Comparison of ENCODE assay signal across 8 mouse cellular contexts in the genomic region with DNA sequence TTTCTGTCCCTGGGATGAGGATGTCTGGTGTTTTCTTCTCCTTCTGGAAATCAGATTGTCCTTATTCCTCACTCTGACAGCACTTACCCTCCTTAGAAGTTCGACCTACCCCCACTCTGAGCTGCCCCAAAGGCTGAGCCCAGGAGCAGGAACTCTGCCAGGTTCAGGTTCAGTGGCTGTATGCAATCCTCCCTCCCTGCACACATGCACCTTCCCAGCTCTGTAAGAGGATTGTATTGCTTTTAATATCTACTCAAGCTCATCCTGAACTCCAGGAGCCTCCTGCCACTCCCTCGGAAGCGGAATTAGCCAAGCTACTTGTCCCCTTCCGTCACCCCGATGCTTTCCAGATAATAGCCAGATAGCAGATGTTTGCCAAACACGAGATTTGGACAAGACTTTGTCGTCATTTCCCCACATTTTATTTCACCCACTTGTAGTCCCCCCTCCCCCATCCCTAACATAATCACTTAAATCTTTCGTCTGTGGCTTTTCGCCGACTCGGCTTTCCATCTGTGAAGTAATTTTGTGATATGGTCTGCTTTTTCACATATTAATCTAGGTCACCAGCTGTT. TPM values are rescaled to one million over a fixed set of nuclear protein-coding genes. Genes with fewer than 3 reads are reported as not detected.
A peak's percentile ranks its signal among the peaks of the same experiment; 100 is the strongest.
DNase-seq lines count a peak whose midpoint lies in the region; ATAC-seq and TF ChIP-seq lines count a peak whose summit lies in the region.

No protein-coding gene starts in this region.

- H3K36me3 ChIP-seq in embryonic facial prominence, embryonic 13.5 days: no peaks in the 10 kb centered on the region
- H3K36me3 ChIP-seq in embryonic facial prominence, embryonic 10.5 days (replicated peaks): no peaks in the 10 kb centered on the region
- H3K36me3 ChIP-seq in G1E (replicated peaks): no peaks in the 10 kb centered on the region
- H3K36me3 ChIP-seq in hindbrain, embryonic 10.5 days: no peaks in the 10 kb centered on the region
- no peaks in the 10 kb centered on the region for H3K36me3 ChIP-seq in lung, postnatal 0 days (ENCODE audit: insufficient read depth, low read length)

- no peaks in the 10 kb centered on the region for H3K9me3 ChIP-seq in embryonic facial prominence, embryonic 13.5 days
- H3K9me3 ChIP-seq in embryonic facial prominence, embryonic 10.5 days: no peaks in the 10 kb centered on the region
- H3K9me3 ChIP-seq in G1E (replicated peaks): no peaks in the 10 kb centered on the region; the same call in 1 of the 2 replicates
- H3K9me3 ChIP-seq in hindbrain, embryonic 10.5 days: no peaks in the 10 kb centered on the region
- H3K9me3 ChIP-seq in lung, postnatal 0 days (ENCODE audit: low read length): no peaks in the 10 kb centered on the region

- no peak for ATAC-seq in embryonic facial prominence, embryonic 13.5 days (ENCODE audit: insufficient number of reproducible peaks, insufficient read depth, low FRiP score, low TSS enrichment, low read depth)
- no peak; the same call in 1 of the 2 replicates for ATAC-seq in G1E (ENCODE audit: extremely low read depth, insufficient number of reproducible peaks, low FRiP score, poor library complexity, severe bottlenecking)
- no peak for ATAC-seq in lung, postnatal 0 days
- no peak for ATAC-seq in inflammation-experienced regulatory T-cells, adult 6 months

- H3K4me1 ChIP-seq in embryonic facial prominence, embryonic 13.5 days: peaks cover 11% of the 10 kb centered on the region
- peaks cover 24% of the 10 kb centered on the region for H3K4me1 ChIP-seq in embryonic facial prominence, embryonic 10.5 days
- peaks cover 31% of the 10 kb centered on the region for H3K4me1 ChIP-seq in G1E (ENCODE audit: insufficient read depth, low read depth, low read length)
- peaks cover 20% of the 10 kb centered on the region for H3K4me1 ChIP-seq in hindbrain, embryonic 10.5 days (replicated peaks)
- no peaks in the 10 kb centered on the region for H3K4me1 ChIP-seq in lung, postnatal 0 days (ENCODE audit: insufficient read depth, low read depth, low read length)

- DNase-seq in embryonic facial prominence, embryonic 10.5 days (ENCODE audit: low spot score): no peak
- DNase-seq in G1E (ENCODE audit: low spot score) (peak; percentile 7), adipocyte (ENCODE audit: low spot score) (no peak)
- DNase-seq in hindbrain, embryonic 10.5 days (ENCODE audit: low spot score): no peak
- DNase-seq in lung, postnatal 0 days (ENCODE audit: low spot score): peak; percentile 33
- DNase-seq in spleen, adult 12 weeks (ENCODE audit: low spot score): no peak

- H3K9ac ChIP-seq in embryonic facial prominence, embryonic 13.5 days: no peak overlapping the region
- no peak overlapping the region for H3K9ac ChIP-seq in lung, postnatal 0 days (replicated peaks; ENCODE audit: low read depth)

- H3K27ac ChIP-seq in embryonic facial prominence, embryonic 13.5 days: no peak overlapping the region
- no peak overlapping the region for H3K27ac ChIP-seq in embryonic facial prominence, embryonic 10.5 days (replicated peaks)
- no peak overlapping the region for H3K27ac ChIP-seq in hindbrain, embryonic 10.5 days
- H3K27ac ChIP-seq in lung, postnatal 0 days (ENCODE audit: low read length): no peak overlapping the region

- no peak overlapping the region for H3K4me3 ChIP-seq in embryonic facial prominence, embryonic 13.5 days
- H3K4me3 ChIP-seq in embryonic facial prominence, embryonic 10.5 days: no peak overlapping the region
- H3K4me3 ChIP-seq in G1E (ENCODE audit: low read depth, low read length): no peak overlapping the region; the same call in 1 of the 2 replicates
- peak overlapping the region; percentile 82; the same call in 1 of the 2 replicates for H3K4me3 ChIP-seq in hindbrain, embryonic 10.5 days
- H3K4me3 ChIP-seq in lung, postnatal 0 days (ENCODE audit: low read depth, low read length): no peak overlapping the region

- no peak for TF ChIP-seq CTCF in G1E (IDR thresholded peaks at IDR 0.05; ENCODE audit: low read depth, low read length)
- TF ChIP-seq CTCF in lung, postnatal 0 days (IDR thresholded peaks at IDR 0.05): no peak

- no peak for TF ChIP-seq EP300 in lung, postnatal 0 days (IDR thresholded peaks at IDR 0.05)

- 45% methylated on average over 11 of the region's 11 CpGs for WGBS in embryonic facial prominence, embryonic 13.5 days
- WGBS in embryonic facial prominence, embryonic 10.5 days: 68% methylated on average over 11 of the region's 11 CpGs
- 75% methylated on average over 11 of the region's 11 CpGs for WGBS in hindbrain, embryonic 10.5 days
- WGBS in lung, postnatal 0 days: 22% methylated on average over 11 of the region's 11 CpGs

- peak overlapping the region; percentile 97; the same call in 1 of the 2 replicates for H3K4me2 ChIP-seq in embryonic facial prominence, embryonic 13.5 days
- H3K4me2 ChIP-seq in lung, postnatal 0 days (replicated peaks; ENCODE audit: low read depth, low read length): peak overlapping the region; percentile 80

- H3K27me3 ChIP-seq in embryonic facial prominence, embryonic 13.5 days: peaks cover 35% of the 10 kb centered on the region
- H3K27me3 ChIP-seq in embryonic facial prominence, embryonic 10.5 days (replicated peaks; ENCODE audit: low read depth, poor library complexity, severe bottlenecking): peaks cover 46% of the 10 kb centered on the region
- peaks cover 33% of the 10 kb centered on the region for H3K27me3 ChIP-seq in G1E (ENCODE audit: insufficient read depth, low read length)
- H3K27me3 ChIP-seq in hindbrain, embryonic 10.5 days (ENCODE audit: insufficient read depth, poor library complexity, severe bottlenecking): peaks cover 35% of the 10 kb centered on the region
- peaks cover 4% of the 10 kb centered on the region; the same call in 1 of the 2 replicates for H3K27me3 ChIP-seq in lung, postnatal 0 days (replicated peaks; ENCODE audit: insufficient read depth, low read length)

RNA-seq across cellular contexts. Expression of a gene that starts 1.7 kb away (rescaled TPM):
- polyA plus RNA-seq in embryonic facial prominence, embryonic 13.5 days (2015; fragmentation: Nextera tagmentation; extraction: Ambion mirVana): 1.4 and 1.5 TPM in 2 replicates
- polyA plus RNA-seq in embryonic facial prominence, embryonic 10.5 days (2016; fragmentation: Nextera tagmentation; extraction: Ambion mirVana): 3.4 and 4.1 TPM in 2 replicates
- total RNA-seq in G1E (2014; fragmentation: Nextera tagmentation) (0.92 and 1.1 TPM in 2 replicates), G1E (2017) (2.1 and 2.4 TPM in 2 replicates)
- polyA plus RNA-seq in G1E (2012): 0.08 and 0.10 TPM in 2 replicates
- polyA plus RNA-seq in hindbrain, embryonic 10.5 days (2016; fragmentation: Nextera tagmentation; extraction: Ambion mirVana): 5.2 and 8.9 TPM in 2 replicates
- 4.5 and 6.2 TPM in 2 replicates for polyA plus RNA-seq in lung, postnatal 0 days (2015; fragmentation: Nextera tagmentation; extraction: Ambion mirVana)
- polyA plus RNA-seq in inflammation-experienced regulatory T-cells, adult 6 months (2017; shearing (Covaris generic)): 1 to 10 TPM in 1 of 3 experiments, under 1 TPM in 2; 0.18 to 1.2 (median 0.74) TPM

Comparison
In these comparisons a context has a peak if more than half of its experiments do, and no peak if none do; other contexts are left out.
1. DNase-seq: peak in G1E (single experiment) and lung, postnatal 0 days (single experiment); none in embryonic facial prominence, embryonic 10.5 days (single experiment), hindbrain, embryonic 10.5 days (single experiment), spleen, adult 12 weeks (single experiment) and adipocyte (single experiment).